Mouse (Mus musculus) MEL (cell line): ENCODE data around the gene Snd1. TPM values are rescaled to one million over a fixed set of nuclear protein-coding genes. Genes with fewer than 3 reads are reported as not detected.

Source experiments
- DNase-seq: peaks from one replicate; pipeline ENCODE4 v3.0.0; 2011; ENCODE audit warnings: low read depth, low spot score
- H3K27ac ChIP-seq: 2 replicates; pipeline ENCODE4 v1.5.1; 2012; ENCODE audit warnings: low read depth, mild to moderate bottlenecking, control low read depth, low read length, moderate library complexity; ENCODE audit not compliant: control insufficient read depth
- H3K27me3 ChIP-seq, 2 experiments: fragments of 150-350 bp in 1 of 2; sonication (generic) in 1 of 2; 2 replicates each; pipeline ENCODE4 v1.6.1; 2012; ENCODE audit warnings: low read length in 2 of 2, mild to moderate bottlenecking in 2 of 2, improper control_type of control experiment in 1 of 2, moderate library complexity in 1 of 2; ENCODE audit not compliant: insufficient read depth in 2 of 2, control insufficient read depth in 1 of 2
- H3K36me3 ChIP-seq, 2 experiments: 2 replicates each; pipeline ENCODE4 v1.6.1; 2012 to 2014; ENCODE audit warnings: low read length in 2 of 2, improper control_type of control experiment in 1 of 2, inconsistent platforms in 1 of 2, mild to moderate bottlenecking in 1 of 2; ENCODE audit not compliant: insufficient read depth in 2 of 2, control insufficient read depth in 1 of 2
- H3K4me1 ChIP-seq, 2 experiments: fragments of 150-350 bp in 1 of 2; sonication (generic) in 1 of 2; 2 replicates each; pipeline ENCODE4 v1.6.1; 2012; ENCODE audit warnings: low read length in 2 of 2, improper control_type of control experiment in 1 of 2, mild to moderate bottlenecking in 1 of 2; ENCODE audit not compliant: insufficient read depth in 2 of 2, control insufficient read depth in 1 of 2
- H3K4me3 ChIP-seq, 2 experiments: fragments of 150-350 bp in 1 of 2; sonication (generic) in 1 of 2; 2 replicates each; pipeline ENCODE4 v1.5.1; 2012; ENCODE audit warnings: low read depth in 2 of 2, low read length in 2 of 2, mild to moderate bottlenecking in 2 of 2, moderate library complexity in 2 of 2, control low read depth in 1 of 2, improper control_type of control experiment in 1 of 2; ENCODE audit not compliant: control insufficient read depth in 1 of 2, insufficient read depth in 1 of 2
- H3K79me2 ChIP-seq: 2 replicates; pipeline ENCODE4 v1.6.1; 2012; ENCODE audit warnings: mild to moderate bottlenecking, low read length, moderate library complexity; ENCODE audit not compliant: control insufficient read depth, poor library complexity, insufficient read depth
- H3K9ac ChIP-seq: 2 replicates; pipeline ENCODE4 v1.6.1; 2012; ENCODE audit warnings: low read depth, mild to moderate bottlenecking, control low read depth, low read length, moderate library complexity; ENCODE audit not compliant: control insufficient read depth, poor library complexity, severe bottlenecking
- H3K9me3 ChIP-seq: fragments of 150-350 bp; sonication (generic); replicated peaks from 2 replicates; pipeline ENCODE4 v1.6.1; 2012; ENCODE audit warnings: mild to moderate bottlenecking, low read length, improper control_type of control experiment, moderate library complexity; ENCODE audit not compliant: insufficient read depth
- CHD1 ChIP-seq: IDR thresholded peaks from 2 replicates; pipeline ENCODE4 v1.6.1; 2012; ENCODE audit warnings: low read depth, mild to moderate bottlenecking, inconsistent platforms, low read length, improper control_type of control experiment
- CHD2 ChIP-seq: IDR thresholded peaks from 2 replicates; pipeline ENCODE4 v1.6.1; 2011; ENCODE audit warnings: low read length, improper control_type of control experiment
- CTCF ChIP-seq, 3 experiments: IDR thresholded peaks in 2 of 3; conservative IDR thresholded peaks in 1 of 3; 2 replicates each; pipeline ENCODE4 v1.5.1; 2011 to 2012; ENCODE audit warnings: low read length in 3 of 3, low read depth in 2 of 3, mild to moderate bottlenecking in 2 of 3, improper control_type of control experiment in 1 of 3, inconsistent platforms in 1 of 3, mixed read lengths in 1 of 3, moderate library complexity in 1 of 3; ENCODE audit not compliant: control insufficient read depth in 1 of 3, insufficient read depth in 1 of 3, poor library complexity in 1 of 3, severe bottlenecking in 1 of 3
- E2F4 ChIP-seq: IDR thresholded peaks from 2 replicates; pipeline ENCODE4 v1.6.1; 2011; ENCODE audit warnings: low read depth, low read length, improper control_type of control experiment, borderline replicate concordance
- ELF1 ChIP-seq: IDR thresholded peaks from 2 replicates; pipeline ENCODE4 v1.6.1; 2014; ENCODE audit warnings: low read depth, mild to moderate bottlenecking, inconsistent platforms, low read length, improper control_type of control experiment, moderate library complexity
- ETS1 ChIP-seq: IDR thresholded peaks from 2 replicates; pipeline ENCODE4 v1.6.1; 2012; ENCODE audit warnings: low read depth, mild to moderate bottlenecking, inconsistent platforms, low read length, improper control_type of control experiment, moderate library complexity
- HCFC1 ChIP-seq: IDR thresholded peaks from 2 replicates; pipeline ENCODE4 v1.6.1; 2012; ENCODE audit warnings: low read depth, mild to moderate bottlenecking, inconsistent platforms, low read length, improper control_type of control experiment, moderate library complexity
- JUND ChIP-seq: IDR thresholded peaks from 2 replicates; pipeline ENCODE4 v1.6.1; 2011; ENCODE audit warnings: low read depth, mild to moderate bottlenecking, improper control_type of control experiment, low read length
- MAFK ChIP-seq: IDR thresholded peaks from 2 replicates; pipeline ENCODE4 v1.6.1; 2011; ENCODE audit warnings: low read depth, mild to moderate bottlenecking, low read length, improper control_type of control experiment, borderline replicate concordance
- MAX ChIP-seq: IDR thresholded peaks from 2 replicates; pipeline ENCODE4 v1.6.1; 2011; ENCODE audit warnings: low read length, improper control_type of control experiment
- MXI1 ChIP-seq: IDR thresholded peaks from 2 replicates; pipeline ENCODE4 v1.6.1; 2011; ENCODE audit warnings: mild to moderate bottlenecking, low read depth, low read length, improper control_type of control experiment
- MYC ChIP-seq: IDR thresholded peaks from 2 replicates; pipeline ENCODE4 v1.6.1; 2011; ENCODE audit warnings: low read depth, mild to moderate bottlenecking, low read length, improper control_type of control experiment, moderate library complexity
- NRF1 ChIP-seq: IDR thresholded peaks from 2 replicates; pipeline ENCODE4 v1.6.1; 2014; ENCODE audit warnings: low read depth, mild to moderate bottlenecking, inconsistent platforms, low read length, improper control_type of control experiment, moderate library complexity; ENCODE audit not compliant: poor library complexity, insufficient read depth, severe bottlenecking
- POLR2AphosphoS2 ChIP-seq: IDR thresholded peaks from 2 replicates; pipeline ENCODE4 v1.6.1; 2011; ENCODE audit warnings: low read length, improper control_type of control experiment
- TBP ChIP-seq: IDR thresholded peaks from 2 replicates; pipeline ENCODE4 v1.8.0; 2011; ENCODE audit warnings: low read depth, low read length, improper control_type of control experiment
- UBTF ChIP-seq: IDR thresholded peaks from 2 replicates; pipeline ENCODE4 v1.6.1; 2012; ENCODE audit warnings: low read depth, mild to moderate bottlenecking, inconsistent platforms, low read length, improper control_type of control experiment, moderate library complexity, borderline replicate concordance; ENCODE audit not compliant: insufficient read depth
- USF1 ChIP-seq: IDR thresholded peaks from 2 replicates; pipeline ENCODE4 v1.6.1; 2014; ENCODE audit warnings: low read depth, mild to moderate bottlenecking, inconsistent platforms, low read length, improper control_type of control experiment, moderate library complexity
- USF2 ChIP-seq, 2 experiments: IDR thresholded peaks; 2 replicates each; pipeline ENCODE4 v1.6.1; 2011 to 2012; ENCODE audit warnings: improper control_type of control experiment in 2 of 2, low read length in 2 of 2, borderline replicate concordance in 1 of 2, inconsistent platforms in 1 of 2, low read depth in 1 of 2, mild to moderate bottlenecking in 1 of 2; ENCODE audit not compliant: insufficient read depth in 1 of 2
- ZKSCAN1 ChIP-seq: IDR thresholded peaks from 2 replicates; pipeline ENCODE4 v1.6.1; 2012; ENCODE audit warnings: low read depth, mild to moderate bottlenecking, inconsistent platforms, low read length, improper control_type of control experiment, moderate library complexity
- polyA plus RNA-seq, 2 experiments: library from polyadenylated mRNA; stranded (reverse) in 1 of 2; unstranded in 1 of 2; fragments of >175 nt in 1 of 2; fragments of >200 nt in 1 of 2; gene quantifications; 2 replicates each; pipeline versions ENCODE4 v1.2.1 to v1.2.4; 2012; ENCODE audit warnings: low replicate concordance in 2 of 2, low read depth in 1 of 2; ENCODE audit not compliant: insufficient read length in 2 of 2, insufficient read depth in 1 of 2, missing spikeins in 1 of 2
- total RNA-seq: library from RNA; depleted of rRNA; stranded (reverse); fragments of 300-350 nt; gene quantifications from 2 replicates; pipeline ENCODE4 v1.2.3, GENCODE M21; 2012

Snd1 gene
- total and polyA plus RNA-seq, 3 experiments, result 192 to 280 TPM; not detected in 1

GRCm38 (mm10) chr6:28633120-28633519, 158.2 kb downstream of the Snd1 start:
- Histone ChIP-seq H3K27me3 (no peaks in the 10 kb centered on the region), H3K9me3 (no peaks in the 10 kb centered on the region), H3K4me1 (peaks cover 0 to 7% of the 10 kb centered on the region in 2 experiments; a peak in 2 of 4 replicates), H3K4me3 (no peak overlapping the region)
- TF ChIP-seq TBP (no peak), CHD1 (no peak), MAFK (no peak), ETS1 (no peak), MAX (no peak), USF1 (no peak), CHD2 (no peak), HCFC1 (no peak), NRF1 (no peak), ZKSCAN1 (no peak), UBTF (no peak), MYC (no peak), E2F4 (no peak), JUND (no peak), CTCF (IDR thresholded peaks at IDR 0.05 in 2 of 3, conservative IDR thresholded peaks at IDR 0.05 in 1 of 3; ENCODE audit: control insufficient read depth in 1 of 3, insufficient read depth in 1 of 3, low read depth in 2 of 3, low read length in 3 of 3, poor library complexity in 1 of 3, severe bottlenecking in 1 of 3) (no peak), POLR2AphosphoS2 (no peak)
- TF ChIP-seq, all 39 proteins: peak for 0
- Histone ChIP-seq H3K27ac (no peak overlapping the region), H3K79me2 (0 out of 2 replicates have a peak, but pooled peaks cover 1% of the 10 kb centered on the region), H3K36me3 (peaks cover 11 to 16% of the 10 kb centered on the region in 2 experiments), H3K9ac (no peak overlapping the region)
- no peak for DNase-seq

- Histone ChIP-seq H3K9me3 (no peaks in the 10 kb centered on the region), H3K4me3 (no peak overlapping the region), H3K4me1 (peaks cover 0 to 7% of the 10 kb centered on the region in 2 experiments; a peak in 2 of 4 replicates)
- TF ChIP-seq POLR2AphosphoS2, result no peak
- TF ChIP-seq CHD2, result no peak
- no peak for TF ChIP-seq ZKSCAN1
- TF ChIP-seq MXI1, result no peak
- no peak for TF ChIP-seq USF2 (IDR thresholded peaks at IDR 0.05; ENCODE audit: borderline replicate concordance in 1 of 2, insufficient read depth in 1 of 2, low read depth in 1 of 2, low read length in 2 of 2)
- no peak for TF ChIP-seq ELF1
- TF ChIP-seq, all 39 proteins: peak for 0
- H3K79me2 ChIP-seq, result 0 out of 2 replicates have a peak, but pooled peaks cover 1% of the 10 kb centered on the region
- no peaks in the 10 kb centered on the region for H3K27me3 ChIP-seq
- no peak for DNase-seq
- H3K36me3 ChIP-seq, result peaks cover 11 to 16% of the 10 kb centered on the region in 2 experiments
- no peak overlapping the region for H3K27ac ChIP-seq
- H3K9ac ChIP-seq, result no peak overlapping the region
These were observed 158.7 kb downstream of the Snd1 start for GRCm38 (mm10) chr6:28633656-28634055.
